Mouse (Mus musculus) spleen, embryonic (tissue): ENCODE results near the gene Rapgefl1.
"Not testable (repeated sequence)": the region's sequence is repeated elsewhere in the genome, so short reads cannot be mapped to it uniquely, and the experiment has no call there.

Source experiments
- CTCF ChIA-PET: fragments of 350-600 bp; sonication (Branson Sonifier 250); formaldehyde crosslinking; loops from one replicate; lab custom pipeline; 2022; lab: Charles Lee

Gene Rapgefl1

DNA sequence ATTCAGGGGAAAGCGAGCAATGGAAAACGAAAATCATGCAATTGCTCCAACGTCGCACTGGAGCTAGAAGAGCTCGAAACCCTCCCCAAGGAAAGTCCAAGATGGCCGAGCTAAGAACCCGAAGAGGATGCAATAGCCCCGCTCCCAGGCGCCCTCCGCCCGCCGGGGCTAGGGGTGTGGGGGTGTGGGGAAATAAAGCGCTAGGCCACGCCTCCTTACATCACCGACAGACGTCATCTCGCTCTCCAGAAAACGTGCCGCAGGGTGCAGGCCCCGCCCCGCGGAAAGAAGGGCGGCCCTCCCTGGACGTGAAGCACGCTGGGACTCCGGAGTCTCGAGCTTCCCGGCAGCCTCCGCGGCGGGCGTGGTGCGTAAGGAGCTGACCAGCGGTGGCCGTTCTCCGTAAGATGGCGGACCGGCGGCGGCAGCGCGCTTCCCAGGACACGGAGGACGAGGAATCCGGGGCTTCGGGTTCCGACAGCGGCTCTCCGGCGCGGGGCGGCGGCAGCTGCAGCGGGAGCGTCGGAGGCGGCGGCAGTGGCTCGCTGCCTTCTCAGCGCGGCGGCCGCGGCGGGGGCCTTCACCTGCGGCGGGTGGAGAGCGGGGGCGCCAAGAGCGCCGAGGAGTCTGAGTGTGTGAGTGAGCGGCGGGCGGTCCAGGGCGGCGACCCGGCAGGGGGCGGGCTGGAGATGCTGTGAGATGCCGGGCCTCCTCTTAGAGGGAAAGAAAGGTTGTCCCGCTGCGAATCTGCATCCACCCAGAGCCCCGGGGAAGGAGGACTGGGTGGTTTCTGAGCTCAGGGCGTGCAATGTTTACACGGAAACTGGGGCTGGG, 26.9 kb upstream of the Rapgefl1 start:
- CTCF ChIA-PET = interaction anchor here (0.8 to 1.3 kb wide), 3 partner anchors 13 to 69 kb away, joined by 3 to 4 read pairs (median 3); partner anchors contain the start of gene Thra

DNA sequence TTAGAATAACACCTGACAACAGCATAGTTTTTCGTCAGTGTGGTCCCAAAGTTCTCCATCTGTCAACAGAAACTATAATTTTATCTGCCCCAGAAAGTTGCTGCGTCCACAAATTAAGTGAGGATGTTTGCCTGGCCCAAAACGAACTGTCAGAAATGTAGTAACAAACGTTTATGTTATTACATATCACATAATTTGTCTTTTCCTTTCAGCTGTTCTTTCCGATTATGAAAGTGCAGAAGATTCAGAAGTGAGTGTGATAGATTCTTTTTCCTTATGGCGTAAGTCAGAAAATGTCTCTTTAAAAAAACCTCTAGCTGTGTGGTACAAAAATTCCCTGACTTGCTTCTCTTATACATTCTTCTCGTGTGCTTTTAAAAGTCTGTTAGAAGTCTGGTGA, 25.9 kb upstream of the Rapgefl1 start:
- CTCF ChIA-PET = no interaction called here

DNA sequence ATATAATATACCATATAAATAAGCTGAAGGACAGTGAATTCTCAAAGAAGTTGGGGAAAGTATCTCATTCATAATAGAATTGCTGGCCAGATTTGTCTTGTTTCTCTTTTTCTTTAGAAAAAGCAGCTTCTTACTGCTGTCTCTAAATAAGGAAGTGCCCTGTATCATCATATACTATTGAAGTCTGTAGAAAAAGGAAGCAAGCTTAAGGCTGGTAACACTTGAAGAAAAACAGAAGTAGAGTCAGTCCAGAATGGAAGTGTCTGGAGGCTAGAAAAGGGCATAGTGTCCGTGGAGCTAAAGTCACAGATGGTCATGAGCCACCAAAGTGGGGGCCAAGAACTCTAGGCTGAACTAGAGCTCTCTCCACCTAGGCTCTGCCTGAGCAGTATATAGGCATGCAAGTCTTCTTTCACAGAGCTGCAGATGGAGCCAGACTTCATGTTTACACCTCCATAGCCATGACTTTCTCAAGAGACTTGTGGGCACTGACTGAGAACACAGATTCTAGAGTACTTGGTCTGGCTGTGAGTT, 19.8 kb upstream of the Rapgefl1 start:
- CTCF ChIA-PET = interaction anchor here (1.1 kb wide), 1 partner anchor 67 kb away, joined by 3 read pairs; no protein-coding TSS in a partner anchor

DNA sequence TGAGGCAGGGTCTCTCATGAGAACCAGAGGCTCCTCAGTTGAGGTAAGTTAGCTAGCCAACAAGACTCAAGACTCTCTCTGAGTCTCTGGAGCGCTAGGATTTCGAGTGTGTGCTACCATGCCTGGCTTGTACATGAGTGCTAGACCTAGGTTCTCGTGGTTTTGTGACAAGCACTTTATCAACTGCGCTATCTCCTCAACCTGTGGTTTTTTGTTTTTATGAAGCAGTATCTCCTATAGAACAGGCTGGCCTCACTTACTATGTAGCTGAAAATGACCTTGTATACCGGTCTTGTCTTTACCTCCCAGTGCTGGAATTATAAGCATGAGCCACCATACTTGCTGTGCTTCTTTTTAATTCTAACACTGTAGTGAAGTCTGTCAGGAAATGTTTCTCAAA, 15.6 kb upstream of the Rapgefl1 start:
- CTCF ChIA-PET = interaction anchor here (0.7 kb wide), 1 partner anchor 62 kb away, joined by 4 read pairs; no protein-coding TSS in a partner anchor

DNA sequence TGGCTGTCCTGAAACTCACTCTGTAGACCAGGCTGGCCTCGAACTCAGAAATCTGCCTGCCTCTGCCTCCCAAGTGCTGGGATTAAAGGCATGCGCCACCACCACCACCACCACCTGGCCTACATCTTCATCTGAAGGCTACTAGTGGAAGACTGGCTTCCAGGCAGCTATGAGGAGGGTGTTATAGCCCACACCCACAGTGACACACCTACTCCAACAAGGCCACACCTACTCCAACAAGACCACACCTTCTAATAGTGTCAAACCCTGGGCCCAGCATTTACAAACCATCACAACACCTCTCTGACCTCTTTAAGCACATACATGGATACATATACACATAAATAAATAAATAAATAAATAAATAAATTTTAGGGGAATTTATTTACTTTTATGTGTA, 10.5 kb upstream of the Rapgefl1 start:
- CTCF ChIA-PET = not testable (repeated sequence)

DNA sequence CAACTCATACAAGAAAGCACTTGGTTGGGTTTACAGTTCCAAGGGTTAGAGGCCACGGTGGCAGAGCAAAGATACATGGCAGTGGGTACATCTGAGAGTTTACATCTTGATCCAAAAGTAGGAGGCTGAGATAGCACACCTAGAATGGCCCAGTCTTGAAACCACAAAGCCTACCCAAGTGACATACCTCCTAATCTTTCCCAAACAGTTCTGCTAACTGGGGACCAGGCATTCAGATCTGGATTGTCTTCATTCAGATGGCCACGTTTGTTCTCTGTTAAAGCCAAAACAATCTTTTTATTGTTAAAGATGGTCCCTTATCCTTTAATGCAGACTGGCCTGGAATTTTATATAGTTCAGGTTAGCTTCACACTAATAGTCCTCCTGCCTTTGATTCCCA, 8.7 kb upstream of the Rapgefl1 start:
- CTCF ChIA-PET = no interaction called here

DNA sequence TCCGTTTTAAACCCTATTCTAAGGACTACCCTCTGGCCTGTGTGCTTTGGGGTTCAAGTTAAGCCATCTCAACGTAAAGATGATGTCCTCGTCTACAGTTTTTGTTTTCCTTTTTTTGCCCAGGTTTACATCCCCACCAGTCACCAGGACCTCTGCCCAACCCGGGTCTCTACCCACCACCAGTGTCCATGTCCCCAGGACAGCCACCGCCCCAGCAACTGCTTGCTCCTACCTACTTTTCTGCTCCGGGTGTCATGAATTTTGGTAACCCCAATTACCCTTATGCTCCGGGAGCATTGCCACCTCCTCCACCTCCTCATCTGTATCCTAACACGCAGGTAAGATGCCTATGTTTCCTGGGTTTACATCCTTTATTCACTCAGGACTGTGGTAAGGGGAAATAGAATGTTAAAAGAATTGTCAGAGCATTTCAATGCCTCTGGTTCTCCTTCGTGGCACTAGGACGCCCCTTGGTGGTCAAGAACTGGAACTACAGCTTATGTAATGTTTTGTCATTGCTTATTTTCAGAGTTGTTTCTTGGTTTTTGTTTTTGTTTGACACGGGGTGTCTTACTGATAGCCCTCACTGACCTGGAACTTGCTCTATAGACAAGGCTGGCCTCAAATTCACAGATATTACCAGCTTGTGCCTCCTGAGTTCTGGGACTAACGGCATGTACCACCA, 7.4 kb upstream of the Rapgefl1 start:
- CTCF ChIA-PET = interaction anchor here (0.6 kb wide), 1 partner anchor 170 kb away, joined by 10 read pairs; no protein-coding TSS in a partner anchor

DNA sequence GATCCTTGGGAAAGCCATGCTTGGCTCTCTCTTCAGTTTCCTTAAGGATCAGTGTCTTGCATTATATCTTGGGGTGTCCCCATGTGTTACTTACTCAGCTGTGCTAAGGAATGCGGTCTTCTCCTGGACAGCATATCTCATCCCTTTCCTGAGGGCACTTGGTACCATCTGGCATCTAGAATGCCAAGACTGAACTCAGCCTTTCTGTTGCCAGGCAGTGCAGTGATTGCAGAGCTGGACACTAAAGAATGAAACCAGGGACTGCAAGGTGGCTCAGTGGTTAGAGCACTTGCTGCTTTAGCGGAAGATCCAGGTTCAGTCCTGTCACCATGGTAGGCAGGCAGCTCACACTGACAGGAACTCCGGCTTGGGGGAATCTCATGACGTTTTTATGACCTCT, 6.7 kb upstream of the Rapgefl1 start:
- CTCF ChIA-PET = interaction anchor here (0.5 to 0.7 kb wide), 3 partner anchors 12 to 154 kb away, joined by 3 read pairs; no protein-coding TSS in a partner anchor

DNA sequence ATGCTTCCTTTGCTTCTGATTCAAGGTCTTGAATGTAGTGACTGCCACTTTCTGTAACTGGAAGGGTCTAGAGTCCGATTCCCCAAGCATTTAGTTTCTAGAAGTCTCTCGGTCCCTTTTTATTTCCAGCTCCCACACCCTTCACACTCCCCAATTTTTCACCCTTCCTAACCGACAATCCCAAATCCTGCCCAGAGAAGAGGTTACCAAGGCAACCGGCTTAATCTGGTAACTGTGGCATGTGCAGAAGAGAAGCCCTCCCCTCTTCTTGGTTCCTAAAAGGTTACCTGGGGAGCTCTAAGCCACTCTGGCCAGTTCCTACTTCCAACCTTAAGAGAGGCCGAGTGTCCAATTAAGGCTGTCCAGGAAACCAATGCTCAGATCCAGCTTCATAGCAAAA, 1.3 kb upstream of the Rapgefl1 start:
- CTCF ChIA-PET = interaction anchor here (0.7 kb wide), 2 partner anchors 52 to 308 kb away, joined by 3 to 5 read pairs; no protein-coding TSS in a partner anchor

DNA sequence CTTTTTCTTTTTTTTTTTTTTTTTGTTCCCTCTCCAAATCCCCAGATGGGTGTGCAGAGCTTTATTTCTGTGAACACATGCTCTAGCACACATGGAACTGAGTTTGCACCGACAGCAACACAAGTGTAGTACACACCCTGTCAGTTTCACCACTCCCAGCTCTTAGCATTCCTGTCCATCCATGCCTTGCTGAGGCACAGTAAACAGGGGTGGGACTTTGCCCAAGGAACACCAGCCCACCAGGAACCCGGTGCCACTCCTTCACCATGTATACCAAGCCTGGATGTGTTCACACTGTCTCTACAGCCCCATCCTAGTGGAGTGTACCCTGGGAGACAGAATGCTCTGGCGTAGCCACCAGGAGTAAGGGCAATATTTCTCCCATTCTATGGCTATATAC, 860 bp upstream of the Rapgefl1 start:
- CTCF ChIA-PET = interaction anchor here (0.7 kb wide), 2 partner anchors 51 to 309 kb away, joined by 3 to 5 read pairs; no protein-coding TSS in a partner anchor

DNA sequence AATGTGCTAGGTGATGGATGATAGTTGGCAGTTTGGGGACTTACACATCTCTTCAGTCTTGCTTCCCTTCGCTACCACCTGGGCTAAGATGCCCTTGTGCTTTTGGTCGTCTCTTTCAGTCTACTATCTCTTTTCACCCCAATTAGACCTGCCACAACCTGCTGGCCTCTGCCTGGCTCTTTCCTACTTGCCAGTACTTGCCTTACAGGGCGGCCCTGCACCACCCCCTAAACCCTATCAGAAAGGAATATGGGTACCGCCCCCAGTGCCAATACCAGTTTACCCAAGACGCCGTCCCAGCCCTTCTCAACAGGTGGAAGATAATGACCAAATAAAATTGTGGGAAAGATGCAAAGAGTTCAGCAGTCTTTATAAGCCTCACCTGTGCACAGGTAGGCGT, 457 bp upstream of the Rapgefl1 start:
- CTCF ChIA-PET = interaction anchor here (0.6 kb wide), 1 partner anchor 1470 kb away, joined by 3 read pairs; no protein-coding TSS in a partner anchor

DNA sequence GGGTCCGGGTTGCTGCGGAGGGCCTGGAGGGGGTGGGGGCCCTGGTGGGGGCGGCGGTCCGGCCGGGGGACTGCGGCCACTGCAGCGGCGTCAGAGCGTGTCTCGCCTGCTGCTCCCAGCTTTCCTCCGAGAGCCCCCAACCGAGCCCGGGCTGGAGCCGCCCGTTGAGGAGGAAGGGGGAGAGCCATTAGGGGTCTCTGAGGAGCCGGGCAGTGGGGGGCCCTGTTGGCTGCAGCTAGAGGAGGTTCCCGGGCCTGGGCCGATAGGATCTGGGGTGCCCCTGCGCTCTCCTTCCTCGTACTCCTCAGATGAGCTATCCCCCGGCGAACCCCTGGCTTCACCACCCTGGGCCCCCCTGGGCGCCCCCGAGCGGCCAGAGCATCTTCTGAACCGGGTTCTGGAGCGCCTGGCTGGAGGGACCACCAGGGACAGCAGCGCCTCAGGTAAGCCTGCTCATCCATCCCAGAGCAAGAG, 683 bp downstream of the Rapgefl1 start:
- CTCF ChIA-PET = interaction anchor here (0.5 to 0.7 kb wide), 3 partner anchors 81 to 574 kb away, joined by 3 to 4 read pairs (median 3); no protein-coding TSS in a partner anchor

DNA sequence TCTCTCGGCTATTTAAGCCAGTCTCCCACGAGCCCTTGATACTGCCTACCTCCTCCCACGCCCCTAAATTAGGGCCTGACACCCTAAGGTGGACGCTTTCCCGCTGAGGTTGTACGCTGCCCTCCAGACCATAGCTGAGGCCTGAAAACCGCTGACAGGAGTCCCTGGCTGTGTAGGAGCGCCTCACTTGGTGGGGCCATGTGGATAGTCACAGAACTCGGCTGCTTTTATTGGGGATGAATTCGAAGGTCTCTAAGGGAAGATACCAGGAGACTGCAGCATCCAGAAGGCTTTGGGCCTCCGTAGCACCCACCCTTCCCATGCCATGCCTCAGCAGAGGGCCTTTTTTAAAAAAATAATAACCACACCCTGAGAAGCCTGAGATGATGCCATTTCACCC, 1.3 kb downstream of the Rapgefl1 start:
- CTCF ChIA-PET = interaction anchor here (0.5 to 0.6 kb wide), 5 partner anchors 17 to 190 kb away, joined by 3 to 6 read pairs (median 3); no protein-coding TSS in a partner anchor

DNA sequence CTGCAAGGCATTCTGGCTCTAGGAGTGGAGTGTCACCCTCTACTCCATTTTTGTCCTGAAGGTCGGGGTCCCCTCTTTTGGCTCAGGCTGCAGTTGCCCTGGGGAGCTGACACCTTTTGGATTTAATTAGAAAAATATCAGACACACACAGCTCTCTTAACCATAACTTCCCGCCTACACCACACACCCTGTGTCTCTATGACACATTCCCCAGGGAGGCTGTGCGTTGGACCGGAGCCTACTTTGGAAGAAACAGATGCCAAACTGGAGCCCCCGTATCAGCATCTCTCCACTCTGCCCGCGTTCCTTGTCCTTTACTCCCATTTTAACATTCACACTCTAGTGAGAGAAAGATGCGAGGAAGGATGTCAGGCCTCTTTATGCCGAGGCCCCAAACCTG, 1.9 kb downstream of the Rapgefl1 start:
- CTCF ChIA-PET = interaction anchor here (0.5 to 0.8 kb wide), 4 partner anchors 17 to 103 kb away, joined by 3 to 6 read pairs (median 4); no protein-coding TSS in a partner anchor

DNA sequence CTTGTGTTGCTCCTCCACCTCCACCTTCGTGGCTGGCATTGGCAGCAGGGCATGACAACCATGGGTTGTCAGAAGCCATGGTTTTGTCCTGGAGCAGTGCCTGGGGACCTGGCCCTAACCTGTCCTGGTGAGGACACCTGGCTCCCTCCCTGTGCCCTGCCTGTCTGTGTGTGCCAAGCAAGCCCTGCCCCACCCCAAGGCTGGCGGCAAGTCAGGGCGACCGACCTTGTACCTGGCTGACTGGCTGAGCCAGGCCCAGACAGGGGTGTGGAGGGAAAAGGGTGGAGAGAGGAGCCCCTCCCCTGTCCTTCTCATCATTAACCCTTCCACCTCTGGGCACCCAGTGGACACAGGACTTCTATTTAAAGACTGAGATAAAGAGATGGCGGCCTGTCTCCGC, 2.8 kb downstream of the Rapgefl1 start:
- CTCF ChIA-PET = no interaction called here

DNA sequence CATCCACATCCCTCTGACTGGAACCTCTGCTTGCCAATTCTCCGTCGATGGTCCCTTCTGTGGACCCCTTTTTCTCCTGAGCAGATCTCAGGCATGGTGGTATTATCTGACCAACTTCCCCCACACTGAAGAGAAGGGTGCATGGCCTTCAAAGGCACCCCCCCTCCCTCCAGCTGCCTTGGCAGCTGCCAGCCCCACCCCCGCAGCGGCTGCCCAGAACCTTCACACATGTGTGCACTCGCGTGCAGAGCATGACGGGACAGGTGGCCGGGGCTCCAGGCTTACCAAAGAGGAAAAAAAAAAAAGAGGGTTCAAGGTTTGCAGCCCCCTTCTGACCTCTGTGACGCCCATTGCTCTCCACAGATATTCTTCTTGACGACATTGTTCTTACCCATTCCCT, 3.3 kb downstream of the Rapgefl1 start:
- CTCF ChIA-PET = no interaction called here

DNA sequence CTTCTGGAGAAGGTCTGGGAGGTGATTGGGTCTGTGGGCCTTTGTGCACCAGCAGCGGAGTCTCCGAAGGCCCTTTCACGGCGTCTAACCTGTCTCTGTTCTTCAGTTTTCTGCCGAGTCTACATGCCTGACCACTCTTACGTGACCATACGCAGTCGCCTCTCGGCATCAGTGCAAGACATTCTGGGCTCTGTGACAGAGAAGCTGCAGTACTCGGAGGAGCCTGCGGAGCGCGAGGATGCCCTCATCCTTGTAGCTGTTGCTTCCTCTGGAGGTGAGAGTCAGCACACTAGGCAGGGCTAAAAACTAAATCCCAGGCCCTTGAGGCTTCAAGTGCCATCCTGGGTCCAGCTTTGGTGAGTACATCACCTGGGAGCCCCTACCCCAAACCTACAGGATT, 9.4 kb downstream of the Rapgefl1 start:
- CTCF ChIA-PET = no interaction called here

DNA sequence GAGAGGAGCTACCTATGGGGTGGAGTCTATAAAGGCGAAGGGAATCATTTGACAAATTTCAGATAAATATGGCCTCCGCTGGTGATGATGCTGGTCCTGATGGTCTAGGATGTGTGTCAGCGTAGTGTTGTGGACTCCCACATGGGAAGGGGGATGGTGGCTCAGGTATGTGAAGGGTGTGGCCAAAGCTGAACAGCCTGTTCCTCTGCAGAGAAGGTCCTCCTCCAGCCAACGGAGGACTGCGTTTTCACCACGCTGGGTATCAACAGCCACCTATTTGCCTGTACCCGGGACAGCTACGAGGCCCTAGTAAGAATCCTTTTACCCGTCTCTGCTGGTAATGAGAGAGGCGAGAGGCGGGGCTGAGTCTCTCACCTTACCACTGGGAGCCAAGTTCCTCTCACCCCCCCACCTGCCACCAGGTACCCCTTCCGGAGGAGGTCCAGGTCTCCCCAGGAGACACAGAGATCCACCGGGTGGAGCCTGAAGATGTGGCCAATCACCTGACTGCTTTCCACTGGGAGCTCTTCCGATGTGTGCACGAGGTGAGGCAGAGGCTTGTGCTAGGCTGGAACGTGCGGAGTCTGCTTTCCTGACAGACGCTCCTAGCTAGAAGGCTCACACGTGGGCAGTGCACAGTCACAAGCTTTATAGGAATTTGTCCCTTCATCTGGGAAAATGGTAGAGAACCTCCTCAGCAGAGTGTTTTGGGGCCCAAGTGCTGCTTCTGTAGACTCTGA, 10.4 kb downstream of the Rapgefl1 start:
- CTCF ChIA-PET = interaction anchor here (0.6 kb wide), 1 partner anchor 45 kb away, joined by 4 read pairs; no protein-coding TSS in a partner anchor

DNA sequence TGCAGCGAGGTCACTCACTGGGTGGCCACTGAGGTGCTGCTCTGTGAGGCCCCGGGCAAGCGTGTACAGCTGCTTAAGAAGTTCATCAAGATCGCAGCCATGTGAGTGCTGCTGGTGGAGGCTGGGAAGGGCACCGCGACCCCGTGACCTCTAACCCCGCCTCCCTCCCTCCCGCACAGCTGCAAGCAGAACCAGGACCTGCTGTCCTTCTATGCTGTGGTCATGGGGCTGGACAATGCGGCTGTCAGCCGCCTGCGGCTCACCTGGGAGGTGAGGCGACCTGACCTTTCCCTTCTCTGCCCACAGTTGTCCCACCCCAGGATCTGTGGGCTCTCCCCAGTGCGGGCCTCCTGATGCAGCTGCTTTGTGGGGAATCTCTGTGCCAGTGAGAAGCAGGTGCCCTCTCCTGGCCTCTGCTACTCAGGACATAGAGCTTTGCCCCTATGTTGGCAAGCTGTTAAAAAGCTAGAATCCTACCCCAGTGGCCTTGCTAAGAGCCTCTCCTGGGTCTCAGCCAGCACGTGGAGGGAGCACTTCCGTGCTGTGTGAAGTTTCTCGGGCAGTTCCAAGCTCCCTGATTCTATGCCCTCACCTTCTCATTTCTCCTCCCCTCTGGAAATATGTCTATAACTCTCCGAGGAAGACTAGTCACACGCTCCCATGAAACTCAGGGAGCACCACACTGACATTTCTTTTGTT, 12.8 kb downstream of the Rapgefl1 start:
- CTCF ChIA-PET = no interaction called here
